Mouse (Mus musculus): Measurements from ENCODE around the gene Sntg2.

Gene Sntg2

DNA sequence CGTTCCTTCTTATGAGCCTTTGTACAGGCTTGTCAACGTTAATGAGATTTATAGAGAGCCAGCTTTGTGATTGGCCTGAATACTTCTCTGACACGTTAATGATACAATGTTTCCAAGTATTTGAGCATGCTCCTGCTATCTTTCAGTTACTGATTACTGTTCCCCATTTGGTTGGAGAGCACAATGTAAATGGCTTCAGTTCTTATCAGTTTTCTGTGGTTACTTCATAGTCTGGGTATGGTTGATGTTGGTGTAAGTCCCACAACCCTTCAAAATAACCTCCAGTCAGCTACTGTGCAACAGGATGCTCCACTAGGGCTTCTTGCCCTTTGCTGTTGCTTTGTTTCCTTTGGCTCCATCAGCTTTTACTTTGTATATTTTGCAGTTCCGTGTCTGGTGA is 168.7 kb downstream of the Sntg2 start:
- DNase-seq (ENCODE audit: low read depth, low spot score) = no peak

DNA sequence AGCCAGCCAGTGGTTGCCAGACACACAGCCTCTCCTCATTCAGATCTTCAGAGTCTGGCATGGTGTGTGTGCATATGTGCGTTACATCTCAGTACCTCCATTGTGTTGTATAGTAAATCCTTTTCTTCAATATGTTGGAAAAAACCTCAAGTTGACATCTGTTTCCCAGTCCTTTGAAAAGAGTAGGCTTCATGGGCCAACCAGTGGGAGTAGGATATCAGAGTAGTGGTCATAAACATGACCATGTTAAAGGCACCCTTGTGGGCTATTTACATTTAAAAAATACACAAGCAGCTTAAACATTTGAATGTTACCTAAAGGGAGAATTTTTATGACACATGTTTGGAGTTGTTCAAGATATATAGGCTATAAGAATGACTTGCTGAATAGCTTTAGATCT is 170.4 kb downstream of the Sntg2 start:
- DNase-seq (ENCODE audit: low read depth, low spot score) = no peak

DNA sequence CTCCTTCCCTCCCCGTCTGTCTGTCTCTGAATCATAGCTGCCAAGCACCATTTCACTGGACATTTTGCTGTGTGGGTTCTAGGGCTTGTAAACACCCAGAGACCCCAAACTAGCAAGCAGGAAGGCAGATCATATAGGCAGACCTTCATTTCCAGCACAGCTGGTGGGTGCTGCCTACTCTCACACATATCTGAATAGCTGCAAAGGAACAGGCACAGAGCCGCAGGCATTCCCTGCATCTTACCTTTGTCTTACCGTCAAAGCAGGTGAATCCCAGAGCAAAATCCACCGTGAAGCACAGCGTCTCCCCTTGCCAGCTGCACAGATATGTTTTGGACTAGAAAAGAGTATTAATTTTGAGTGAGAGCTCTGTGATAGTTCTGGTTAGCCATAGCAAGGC is 172.1 kb downstream of the Sntg2 start:
- DNase-seq (ENCODE audit: low read depth, low spot score) = no peak

DNA sequence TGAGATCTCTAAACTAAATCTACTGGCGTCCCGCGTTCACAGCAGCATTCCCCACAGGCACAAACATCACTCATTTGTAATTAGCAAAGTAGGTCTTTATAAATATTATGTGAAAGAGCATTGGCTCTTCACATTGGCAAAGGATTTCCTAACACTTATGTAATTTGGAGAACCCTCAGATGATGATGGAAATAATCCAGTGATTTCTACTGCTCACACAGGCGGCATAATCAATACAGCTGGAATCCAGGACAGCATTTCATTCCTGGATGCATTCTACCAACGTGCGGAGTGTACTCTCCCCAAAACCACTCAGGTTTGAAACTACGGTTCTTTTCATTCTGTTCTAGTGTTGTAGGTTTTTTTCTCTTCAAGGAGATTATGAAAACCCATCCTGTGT is 172.6 kb downstream of the Sntg2 start:
- no peak for DNase-seq (ENCODE audit: low read depth, low spot score)

DNA sequence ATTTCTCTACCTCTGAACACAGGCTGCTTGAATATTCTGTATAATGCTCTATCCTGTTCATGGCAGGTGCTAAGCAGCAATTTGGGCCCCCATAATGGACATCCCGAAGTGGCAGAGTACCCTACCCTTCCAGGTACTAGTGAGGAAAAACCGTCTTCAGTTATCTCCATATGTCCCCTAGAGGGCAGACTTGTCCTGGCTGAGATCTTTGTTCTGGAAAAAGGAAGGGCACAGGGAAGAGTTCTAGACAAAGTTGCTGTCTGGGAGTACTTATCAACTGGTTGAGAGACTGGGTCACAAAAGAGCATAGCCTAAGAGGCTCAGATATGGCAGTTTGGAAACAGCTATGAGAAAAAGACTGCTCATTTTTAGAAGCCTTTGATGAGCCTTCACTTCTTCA is 173.4 kb downstream of the Sntg2 start:
- no peak for DNase-seq (ENCODE audit: low read depth, low spot score)

DNA sequence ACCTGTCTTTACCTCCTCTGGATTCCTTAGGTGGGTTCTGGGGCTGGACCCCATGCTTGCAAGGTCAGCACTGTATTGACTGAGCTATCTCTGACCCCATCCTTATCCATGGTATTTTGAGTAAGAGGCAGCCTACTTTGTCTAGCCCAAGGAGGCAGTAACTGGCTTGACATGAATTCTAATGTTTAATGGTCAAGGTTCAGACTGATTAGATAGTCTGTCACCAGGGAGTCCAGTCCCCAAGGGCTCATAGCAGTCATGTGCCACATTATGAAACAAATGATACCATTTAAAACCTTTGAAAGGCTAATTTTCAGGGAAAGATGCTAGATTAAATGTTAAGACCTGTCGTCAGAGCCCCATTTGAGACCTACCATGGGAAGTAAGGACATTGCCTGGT is 174.9 kb downstream of the Sntg2 start:
- no peak for DNase-seq (ENCODE audit: low read depth, low spot score)

DNA sequence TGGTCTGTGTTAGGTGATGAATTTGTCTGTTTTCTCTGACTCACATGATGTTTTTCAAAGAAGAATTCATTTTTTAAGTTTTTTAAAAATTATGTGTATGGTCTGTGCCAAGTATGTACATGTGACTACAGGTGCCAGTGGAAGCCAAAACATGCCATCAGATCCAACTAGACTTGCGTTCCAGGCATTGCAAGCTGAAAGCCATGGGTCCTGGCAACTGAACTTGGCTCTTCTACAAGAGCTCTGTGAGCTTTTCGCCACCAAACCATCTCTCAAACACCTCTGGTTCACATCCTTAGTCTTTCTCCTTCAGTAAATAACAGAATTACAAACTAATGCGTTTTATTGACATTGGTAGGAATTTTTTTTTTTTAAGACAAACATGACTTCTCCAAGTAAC is 191.5 kb downstream of the Sntg2 start:
- DNase-seq (ENCODE audit: low read depth, low spot score) = no peak

DNA sequence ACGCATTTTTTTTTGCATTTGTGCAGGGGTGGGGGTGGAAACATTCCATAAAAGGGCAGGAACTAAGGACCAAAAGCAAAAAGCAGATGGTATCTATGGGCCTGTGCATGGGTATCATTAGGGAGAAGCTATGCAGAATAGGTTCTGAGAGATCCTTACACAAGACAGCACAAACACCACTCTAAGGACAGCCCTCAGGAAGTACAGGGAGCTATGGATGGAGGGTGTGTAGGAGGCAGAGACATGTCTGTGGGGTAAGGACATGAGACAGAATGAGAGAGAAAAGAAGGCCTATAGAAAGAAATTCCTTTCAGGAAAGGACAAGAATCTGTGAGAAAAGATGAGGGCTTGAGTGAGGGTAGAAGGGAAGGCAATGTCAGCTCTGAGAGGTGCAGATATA is 193.6 kb downstream of the Sntg2 start:
- no peak for DNase-seq (ENCODE audit: low read depth, low spot score)

DNA sequence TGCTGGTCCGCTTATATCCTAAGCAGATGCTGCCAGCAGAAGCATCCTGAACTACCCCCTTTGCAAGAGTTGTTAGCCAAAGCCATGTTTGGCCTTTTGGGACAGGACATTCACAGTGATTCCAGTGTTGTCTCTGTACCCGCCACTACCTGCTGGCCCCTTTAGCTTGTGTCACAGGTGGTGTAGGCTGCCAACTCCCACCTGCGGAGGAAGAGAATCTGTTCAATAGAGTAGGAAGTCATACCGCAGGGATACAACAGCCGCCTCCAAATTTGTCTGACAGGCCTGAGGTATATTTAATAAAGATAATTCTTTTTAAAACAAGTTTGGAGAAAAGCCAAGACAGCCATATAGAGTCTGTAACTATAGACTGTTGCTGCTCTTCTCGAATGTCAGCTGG is 195.2 kb downstream of the Sntg2 start:
- DNase-seq (ENCODE audit: low read depth, low spot score) = no peak

DNA sequence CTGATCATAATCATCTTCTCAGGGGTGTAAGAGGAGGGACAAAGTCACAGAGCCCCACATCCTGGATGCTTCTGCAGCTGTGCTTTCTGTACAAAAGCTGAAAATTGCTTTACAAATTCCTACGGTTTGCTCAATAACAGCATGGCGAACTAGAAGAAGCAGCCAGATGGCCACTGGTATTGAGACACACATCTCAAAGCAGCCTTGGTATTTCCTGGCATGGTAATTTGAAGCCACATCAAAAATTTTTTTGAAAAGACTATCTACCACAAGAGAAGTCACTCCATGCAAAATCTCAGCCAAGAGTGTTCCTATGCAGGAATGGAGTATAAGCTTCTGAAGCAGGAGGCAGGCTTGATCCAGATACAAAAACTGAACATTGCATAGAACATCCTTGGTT is 195.6 kb downstream of the Sntg2 start:
- DNase-seq (ENCODE audit: low read depth, low spot score) = no peak

DNA sequence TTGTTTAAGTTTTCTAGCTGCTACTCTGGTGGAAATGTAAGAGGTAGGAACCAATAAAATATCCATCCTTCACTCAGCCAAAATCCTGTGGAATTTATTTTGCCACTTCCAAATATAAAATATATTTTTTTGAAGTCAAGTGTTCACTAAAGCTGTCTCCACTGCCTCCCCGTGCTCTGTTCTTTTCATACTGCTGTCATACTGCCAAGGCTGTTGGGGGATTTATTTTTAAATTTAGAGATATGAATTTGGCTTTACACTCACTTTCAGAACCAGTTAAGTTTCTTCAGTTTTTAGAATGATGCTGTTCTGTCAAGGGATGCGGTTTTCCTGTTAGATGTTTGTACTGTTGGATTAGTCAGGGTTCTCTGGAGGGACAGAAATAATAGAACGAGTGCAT is 204.7 kb downstream of the Sntg2 start:
- peak; percentile 55 for DNase-seq (ENCODE audit: low read depth, low spot score)

DNA sequence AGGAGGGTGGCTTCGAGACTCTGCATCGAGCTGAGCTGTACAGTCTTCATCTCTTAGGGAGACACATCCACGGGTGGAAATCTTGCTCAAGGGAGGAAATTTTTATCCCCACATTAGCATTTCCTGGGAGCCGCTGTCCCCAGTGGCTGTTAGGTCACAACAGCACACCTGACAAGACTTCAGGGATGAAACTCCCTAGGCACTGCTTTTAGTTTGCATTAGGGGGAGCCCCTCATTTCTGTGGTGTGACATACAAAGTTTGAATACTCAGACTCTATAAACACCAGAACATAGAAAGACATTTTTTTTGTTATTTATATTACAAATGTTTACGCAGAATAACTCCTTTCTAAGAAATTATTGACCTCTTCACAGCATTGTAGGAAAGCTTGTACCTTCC is 208.6 kb downstream of the Sntg2 start:
- DNase-seq (ENCODE audit: low read depth, low spot score) = no peak

DNA sequence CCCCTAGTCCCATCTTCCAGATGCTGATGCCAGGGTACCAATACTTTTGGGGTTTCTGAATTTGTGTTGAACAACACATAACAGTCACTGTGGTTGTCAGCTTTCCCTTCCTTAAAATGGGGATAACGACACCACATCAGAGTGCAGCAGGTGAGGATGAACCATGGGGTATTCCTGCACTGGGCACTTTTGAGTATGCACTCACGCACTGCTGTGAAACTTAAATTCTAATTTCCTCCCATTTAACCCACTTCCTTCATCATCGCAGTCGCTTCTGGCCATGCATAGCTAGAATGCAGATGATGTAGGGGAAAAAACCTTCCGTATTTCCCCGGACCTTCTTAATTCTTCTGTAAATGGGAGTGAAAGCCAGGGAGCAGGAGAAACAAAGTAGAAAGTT is 209.2 kb downstream of the Sntg2 start:
- no peak for DNase-seq (ENCODE audit: low read depth, low spot score)

DNA sequence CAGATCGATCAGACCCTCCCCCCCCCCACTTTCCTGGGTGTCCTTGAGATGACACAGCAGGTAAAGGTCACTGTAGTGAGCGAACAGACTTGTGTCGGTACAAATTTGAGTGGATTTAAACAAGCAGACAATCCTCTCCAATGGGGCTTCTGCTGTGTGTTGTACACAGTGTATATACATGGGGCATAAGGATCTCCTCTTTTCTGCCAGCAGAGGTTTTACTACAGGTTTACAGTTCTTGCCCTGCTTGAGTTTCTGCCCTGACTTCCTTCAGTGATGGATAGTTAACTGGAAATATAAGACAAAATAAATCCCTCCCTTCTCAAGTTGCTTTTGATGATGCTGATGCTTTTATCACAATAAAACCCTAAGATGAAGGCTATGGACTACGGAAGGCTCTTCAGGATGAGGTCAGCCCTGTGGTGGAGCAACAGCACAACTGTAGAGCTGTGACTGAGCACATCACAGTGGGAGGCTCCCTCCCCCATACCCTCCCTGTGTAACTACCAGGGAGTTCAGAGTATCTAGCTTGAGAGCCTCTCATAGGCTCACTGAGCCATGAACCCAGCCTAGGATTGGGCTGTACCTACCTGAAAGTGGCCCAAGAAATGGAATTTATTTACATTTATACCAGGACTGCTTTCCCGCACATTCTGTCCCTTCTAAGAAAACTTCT is 211.3 kb downstream of the Sntg2 start:
- DNase-seq (ENCODE audit: low read depth, low spot score) = no peak

DNA sequence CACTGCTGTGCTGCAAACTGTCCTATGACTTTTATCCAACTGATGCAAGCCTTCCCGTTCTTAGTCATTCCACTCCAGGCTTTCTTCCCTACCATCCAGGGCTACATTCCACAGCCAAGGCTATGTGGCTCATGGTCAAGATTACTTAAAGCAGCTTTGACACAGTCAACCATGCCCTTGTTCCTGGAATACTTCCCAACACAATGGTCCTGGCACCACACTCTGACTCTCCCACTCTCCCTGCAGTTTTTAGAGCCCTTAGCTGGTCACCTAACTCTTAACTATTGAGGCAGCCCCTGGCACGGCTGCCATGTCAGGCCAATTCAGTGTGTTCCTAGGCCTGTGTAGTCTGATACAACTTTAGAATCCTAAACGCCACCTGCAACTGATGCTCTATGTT is 212.7 kb downstream of the Sntg2 start:
- peak; percentile 16 for DNase-seq (ENCODE audit: low read depth, low spot score)

DNA sequence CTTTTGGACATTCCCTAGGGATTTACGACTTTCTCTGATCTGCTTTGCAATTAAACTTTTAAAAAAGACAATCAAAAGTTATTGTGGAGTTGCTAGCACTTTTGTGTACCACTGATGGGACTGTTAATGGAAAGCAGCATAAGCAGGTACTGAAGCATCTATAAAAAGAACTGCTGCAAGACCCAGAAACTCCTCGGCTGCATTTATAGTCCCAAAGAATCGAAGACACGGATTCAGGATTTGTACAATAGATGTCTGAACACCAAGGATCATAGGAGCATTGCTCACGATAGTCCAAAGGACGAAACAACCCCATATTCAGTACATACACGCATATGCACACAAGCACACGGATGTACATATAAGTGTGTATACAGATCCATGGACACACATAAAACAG is 213.4 kb downstream of the Sntg2 start:
- no peak for DNase-seq (ENCODE audit: low read depth, low spot score)

DNA sequence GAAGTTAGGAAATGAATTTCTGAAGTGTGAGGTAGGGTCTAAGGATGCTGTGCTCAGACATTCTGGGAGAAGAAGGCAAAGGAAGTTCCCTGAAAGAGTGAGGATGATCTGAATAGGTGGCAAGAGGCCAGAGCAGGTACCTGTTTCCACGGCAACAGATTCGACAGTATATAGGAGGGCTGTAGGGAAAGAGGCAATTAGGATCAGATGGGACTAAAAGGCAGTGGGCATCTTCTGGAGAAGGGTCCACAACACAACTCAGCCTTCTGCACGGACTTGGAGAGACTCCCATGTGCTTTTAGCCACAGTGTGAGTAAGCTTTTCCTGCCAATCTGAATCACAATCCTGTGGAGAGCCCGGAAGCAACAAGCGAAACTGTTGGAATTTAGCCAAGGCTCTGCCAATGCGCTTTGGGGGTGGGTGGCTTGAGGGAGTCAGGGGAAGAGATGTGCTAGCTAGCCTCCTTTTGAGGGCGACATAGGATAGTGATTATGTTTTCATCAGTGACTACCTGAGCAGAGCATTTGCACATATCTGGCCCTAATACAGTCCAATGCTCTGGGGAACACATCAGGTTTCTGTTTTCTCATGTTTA is 219.0 kb downstream of the Sntg2 start:
- peak; percentile 20 for DNase-seq (ENCODE audit: low read depth, low spot score)

DNA sequence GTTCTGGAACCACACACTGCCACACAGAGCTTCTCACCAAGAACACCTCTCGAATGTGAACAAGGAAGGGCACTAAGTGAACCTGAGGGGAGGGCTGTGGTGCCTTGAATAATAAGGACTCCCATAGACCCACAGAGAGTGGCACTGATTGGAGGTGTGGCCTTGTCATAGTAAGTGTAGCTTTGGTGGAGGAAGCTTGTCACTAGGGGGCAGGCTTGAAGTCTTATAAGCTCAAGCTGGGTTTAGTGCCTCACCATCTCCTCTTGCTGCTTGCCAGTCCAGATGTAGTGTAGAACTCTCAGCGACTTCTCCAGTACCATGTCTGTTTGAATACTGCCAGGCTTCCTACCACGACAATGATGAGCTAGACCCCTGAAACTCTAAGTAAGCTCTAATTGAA is 231.1 kb downstream of the Sntg2 start:
- DNase-seq (ENCODE audit: low read depth, low spot score) = no peak

DNA sequence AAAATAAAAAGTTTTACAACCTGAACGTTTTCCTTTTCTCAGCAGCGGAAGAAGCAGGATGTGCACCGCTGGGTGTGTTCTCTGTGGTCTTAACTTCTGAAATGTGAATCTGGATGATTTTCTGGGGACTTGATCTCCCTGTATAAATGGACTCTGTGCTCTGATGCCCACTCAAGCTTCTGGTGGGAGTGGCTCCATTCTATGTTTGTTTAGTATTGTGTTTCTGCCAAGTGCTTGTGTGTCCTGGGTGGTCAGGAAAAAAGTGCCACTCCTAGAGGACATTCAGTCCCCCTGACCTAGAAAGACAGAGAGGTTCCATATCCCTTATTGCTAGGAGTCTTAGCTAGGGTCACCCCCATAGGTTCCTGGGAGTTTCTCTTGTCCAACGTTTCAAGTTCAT is 240.7 kb downstream of the Sntg2 start, which contains the start of gene Tpo:
Gene Tpo (minus strand): TSS at position 101 of the 400 bp plus-strand sequence.
- DNase-seq (ENCODE audit: low read depth, low spot score) = no peak

DNA sequence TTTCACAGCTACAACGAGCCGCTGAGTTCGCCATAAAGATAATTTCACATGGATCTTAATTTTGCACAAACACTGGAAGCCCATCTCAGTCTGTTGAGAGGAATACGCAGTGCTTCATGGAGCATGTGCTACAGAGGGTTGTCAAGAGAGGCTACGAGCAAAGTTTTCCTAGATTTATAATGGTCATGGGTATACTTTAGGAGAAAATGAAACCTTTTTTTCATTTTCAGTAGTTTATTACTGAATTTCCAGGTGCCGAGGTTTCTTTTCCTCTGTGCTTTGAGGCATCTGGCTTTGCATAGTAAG is 243.8 kb downstream of the Sntg2 start:
- DNase-seq (ENCODE audit: low read depth, low spot score) = no peak

DNA sequence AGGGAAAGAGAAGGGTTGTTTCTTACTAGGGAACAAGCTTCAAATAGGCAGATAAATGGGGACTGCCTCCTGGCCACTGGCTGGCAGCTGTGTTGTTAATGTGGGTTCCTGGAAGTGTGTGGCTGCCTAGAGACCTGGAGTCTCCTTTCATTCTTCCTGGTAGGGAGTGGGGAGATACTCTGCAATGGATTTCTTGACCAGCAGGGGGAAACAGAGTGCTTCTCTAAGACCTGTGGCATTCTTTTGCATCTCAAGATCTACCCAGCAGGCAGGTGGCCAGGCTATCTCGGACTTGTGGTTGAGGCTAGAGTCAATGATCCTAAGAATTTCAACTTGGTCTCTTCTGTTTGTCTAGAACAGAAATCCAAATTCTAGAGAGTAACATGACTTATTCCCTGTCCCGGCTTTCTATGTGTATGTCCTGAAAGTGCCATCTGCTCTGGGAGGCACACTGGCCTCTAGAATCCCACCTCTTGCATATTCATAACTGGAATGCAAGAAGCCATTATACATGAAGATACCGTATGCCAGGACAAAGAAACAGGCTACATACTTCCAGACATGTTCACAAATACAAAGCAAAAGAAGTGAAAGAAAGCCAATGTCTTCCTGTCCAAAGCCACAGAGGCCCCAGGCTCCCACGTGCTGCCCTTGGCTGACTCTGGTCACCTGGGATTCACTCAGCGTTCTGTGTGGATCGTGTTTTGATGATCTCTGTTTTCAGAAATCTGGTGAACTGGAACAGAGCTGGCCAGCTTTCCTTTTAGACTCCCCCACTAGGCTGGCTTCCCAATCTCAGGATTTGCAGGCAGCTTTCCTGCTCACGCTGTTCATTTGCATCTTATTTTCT is 244.4 kb downstream of the Sntg2 start:
- DNase-seq (ENCODE audit: low read depth, low spot score) = peak; percentile 60
